Mouse (Mus musculus) thymus, adult 2 months (tissue): ENCODE data around the gene Ispd.

ENCODE experiments used
- CTCF ChIP-seq: fragments of 200-500 bp; IDR thresholded peaks from 2 replicates; pipeline ENCODE4 v1.5.1; 2012; ENCODE audit warnings: mild to moderate bottlenecking, control low read depth, low read length, moderate library complexity, borderline replicate concordance; ENCODE audit not compliant: control insufficient read depth, poor library complexity, insufficient read depth; ENCODE audit errors: extremely low read depth
- POLR2A ChIP-seq: fragments of 200-500 bp; IDR thresholded peaks from 2 replicates; pipeline ENCODE4 v1.6.1; 2012; ENCODE audit warnings: mild to moderate bottlenecking, low read length, control low read depth, moderate library complexity; ENCODE audit not compliant: control insufficient read depth, poor library complexity, insufficient read depth; ENCODE audit errors: extremely low read depth

DNA sequence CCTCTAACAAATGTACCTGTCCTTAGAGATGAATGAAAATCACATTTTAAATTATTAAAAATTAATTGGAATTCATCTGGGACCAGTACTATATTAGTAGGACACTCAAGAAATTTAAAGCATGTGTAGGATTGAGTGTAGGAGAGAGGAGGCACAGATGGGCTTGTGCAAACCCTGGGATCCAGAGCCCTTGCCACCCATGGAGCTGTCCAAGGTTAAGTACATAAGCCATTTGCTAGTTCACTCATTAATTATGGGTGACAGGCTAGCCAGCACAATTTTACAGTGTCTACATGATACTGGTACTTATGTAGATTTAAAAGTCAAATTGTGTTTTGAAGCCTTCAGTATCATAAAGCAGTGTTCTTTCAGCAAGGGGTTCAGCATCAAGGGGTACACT is 164.1 kb downstream of the Ispd start:
- TF ChIP-seq CTCF (no peak), POLR2A (no peak)
